Mouse (Mus musculus) CH12F3 (cell line): ENCODE measurements around the gene Kazald1.
"Not testable (repeated sequence)": the region's sequence is repeated elsewhere in the genome, so short reads cannot be mapped to it uniquely, and the experiment has no call there.

Source experiments
- in situ Hi-C: fragments of 300-500 bp; cut with MboI; formaldehyde crosslinking; loops from 2 replicates; pipeline ENCODE4 v1.14.3; 2020; ENCODE audit warnings: low sequenced_read_pairs

Gene Kazald1

GRCm38 (mm10) chr19:45074580-45075322, at the start of gene Kazald1:
Gene Kazald1 (plus strand): TSS chr19:45075241.
- in situ Hi-C loops = no loop called here

- in situ Hi-C loops = no loop called here
Observed at GRCm38 (mm10) chr19:45025937-45026568, 49.0 kb upstream of the Kazald1 start.

DNA sequence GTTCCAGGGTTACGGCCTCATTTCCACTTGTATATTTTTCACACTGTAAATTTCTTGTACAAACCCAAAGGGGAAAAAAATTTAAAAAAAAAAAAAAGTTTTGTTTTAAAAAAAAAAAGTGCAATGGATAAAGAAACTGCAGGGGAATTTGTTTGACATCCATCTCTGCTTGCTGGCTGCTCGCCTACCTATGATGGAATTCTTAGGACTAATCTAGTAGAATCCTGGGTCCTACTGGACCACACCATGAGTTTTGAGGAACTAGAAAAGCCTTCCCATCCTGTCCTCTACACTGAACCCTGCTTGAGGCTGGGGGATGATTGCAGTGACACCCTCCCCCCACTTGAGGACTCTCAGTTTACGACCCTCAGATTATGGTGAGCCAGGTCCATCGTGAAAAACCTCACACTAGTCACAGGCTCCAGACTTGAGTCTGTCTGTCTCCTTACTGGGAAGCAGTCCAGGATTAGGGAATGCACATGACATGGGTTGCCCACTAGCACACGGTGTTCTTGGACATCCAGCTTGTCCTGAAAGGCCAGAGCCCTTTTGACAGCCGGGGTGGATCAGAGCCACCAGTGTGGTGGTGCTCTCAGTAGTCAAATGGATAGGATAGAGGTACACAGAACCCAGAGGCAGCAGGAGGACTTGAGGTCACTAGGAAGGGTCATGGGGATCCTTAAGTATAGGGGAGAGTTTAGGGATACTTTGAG, 47.9 kb upstream of the Kazald1 start:
- in situ Hi-C loops = no loop called here

DNA sequence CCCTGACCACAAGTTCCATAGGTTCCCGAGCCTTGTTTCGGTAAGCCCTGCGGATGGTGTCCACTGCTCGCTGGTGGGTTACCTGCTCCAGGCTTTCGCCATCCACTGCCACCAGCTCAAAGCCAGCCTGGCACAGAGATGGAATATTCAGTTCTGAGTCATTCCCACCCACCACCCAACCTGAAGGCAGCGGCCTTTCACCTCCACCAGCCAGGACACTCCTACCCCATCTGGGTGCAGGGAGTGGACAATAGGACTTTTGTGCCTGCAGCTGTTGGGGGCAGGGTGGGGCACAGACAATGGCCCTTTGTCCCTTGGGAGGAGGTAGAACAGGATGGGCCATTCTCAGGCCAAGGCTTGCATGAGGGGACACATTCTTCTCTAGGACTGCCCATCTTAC, 47.2 kb upstream of the Kazald1 start:
- in situ Hi-C loops = no loop called here

GRCm38 (mm10) chr19:45028746-45029145, 46.3 kb upstream of the Kazald1 start:
- in situ Hi-C loops = no loop called here

DNA sequence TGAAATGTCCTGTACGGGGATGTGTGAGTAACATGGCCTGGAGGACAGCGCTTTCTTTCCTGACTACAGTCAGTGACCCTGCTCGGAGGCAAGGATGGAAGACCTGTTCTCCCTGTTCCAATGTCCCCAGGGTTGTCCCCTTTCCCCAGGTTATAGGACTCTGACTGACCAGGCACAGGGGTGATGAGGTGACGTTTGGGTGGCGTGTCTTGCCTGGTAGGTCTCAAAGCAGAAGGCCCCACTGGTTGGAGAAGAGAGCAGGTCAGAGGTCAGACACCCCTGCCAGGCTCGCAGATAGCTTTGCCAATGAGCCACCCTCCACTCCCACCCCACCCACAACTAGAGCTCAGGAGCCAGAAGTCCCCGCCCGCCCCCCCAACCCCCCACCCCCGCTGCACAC, 45.5 kb upstream of the Kazald1 start:
- in situ Hi-C loops = no loop called here

- in situ Hi-C loops = no loop called here
Observed at GRCm38 (mm10) chr19:45030111-45030510, 44.9 kb upstream of the Kazald1 start.

- in situ Hi-C loops = no loop called here
Observed at GRCm38 (mm10) chr19:45030746-45031693, 44.0 kb upstream of the Kazald1 start.

- in situ Hi-C loops = no loop called here
Observed at GRCm38 (mm10) chr19:45031780-45032179, 43.3 kb upstream of the Kazald1 start.

DNA sequence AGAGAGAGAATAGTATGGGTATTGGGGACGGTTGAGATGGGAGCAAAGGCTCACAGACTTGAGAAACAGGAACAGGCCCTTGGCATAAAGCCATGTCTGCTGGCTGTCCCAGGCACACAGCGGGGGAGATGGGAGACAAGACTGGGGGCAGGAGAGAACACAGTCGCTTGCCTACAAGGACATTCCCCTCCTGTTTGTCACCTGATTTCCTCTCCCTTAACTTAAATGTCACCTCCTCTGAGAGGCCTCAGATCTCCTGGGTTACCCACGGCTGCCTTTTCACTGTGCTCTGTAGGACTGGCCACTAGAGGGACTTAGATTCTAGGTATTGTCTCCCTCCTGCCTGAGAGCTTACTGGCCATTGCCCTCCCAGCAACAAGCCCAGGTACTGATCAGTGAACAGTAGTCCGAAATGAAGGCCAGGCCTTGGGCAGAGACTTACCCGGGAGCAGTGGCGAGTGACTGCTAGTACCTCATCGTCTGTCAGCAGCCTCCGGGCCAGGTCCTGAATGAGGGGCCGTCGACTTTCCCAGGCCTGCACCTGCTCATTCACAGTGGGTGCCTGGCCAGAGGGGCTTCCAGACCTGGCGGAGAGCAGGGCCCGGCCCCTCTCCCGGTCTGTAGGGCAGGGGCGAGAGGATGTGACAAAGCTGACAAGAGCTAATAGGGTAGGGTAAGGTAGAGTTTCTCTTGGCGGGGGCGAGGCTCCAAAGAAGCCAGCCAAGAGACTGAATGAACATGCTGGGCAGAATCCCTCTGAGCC, 42.3 kb upstream of the Kazald1 start:
- in situ Hi-C loops = no loop called here

DNA sequence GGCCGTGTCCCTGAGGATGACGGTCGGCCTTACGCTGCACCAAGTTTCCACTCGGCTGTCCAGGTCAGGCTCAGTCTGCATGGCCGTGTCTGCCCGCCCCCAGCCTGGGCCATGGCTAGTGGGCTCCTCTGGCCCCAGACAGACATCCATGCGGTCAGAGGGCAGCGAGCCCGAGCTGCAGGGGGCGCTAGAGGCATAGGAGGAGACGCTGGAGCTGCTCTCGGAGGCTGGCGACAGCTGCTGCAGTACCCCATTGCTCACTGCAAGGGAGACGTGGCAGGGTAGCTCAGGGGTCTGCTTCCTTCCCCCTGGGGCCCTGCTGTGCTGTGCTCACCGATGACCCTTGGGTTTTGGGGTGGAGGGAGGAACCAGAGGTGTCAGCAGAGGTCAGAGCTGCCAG, 38.2 kb upstream of the Kazald1 start:
- in situ Hi-C loops = no loop called here

DNA sequence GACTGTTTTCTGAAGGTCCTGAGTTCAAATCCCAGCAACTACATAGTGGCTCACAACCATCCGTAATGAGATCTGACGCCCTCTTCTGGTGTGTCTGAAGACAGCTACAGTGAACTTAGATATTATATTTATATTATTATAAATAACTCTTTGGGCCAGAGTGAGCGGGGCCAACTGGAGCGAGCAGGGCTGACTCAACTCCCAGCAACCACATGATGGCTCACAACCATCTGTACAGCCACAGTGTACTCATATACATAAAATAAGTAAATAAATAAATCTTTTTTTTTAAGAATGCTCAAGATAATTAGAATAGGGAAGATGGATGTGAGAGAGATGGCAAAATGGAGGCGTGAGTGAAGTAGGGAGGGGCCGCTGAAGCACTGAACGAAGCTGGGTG, 36.8 kb upstream of the Kazald1 start:
- in situ Hi-C loops = not testable (repeated sequence)

DNA sequence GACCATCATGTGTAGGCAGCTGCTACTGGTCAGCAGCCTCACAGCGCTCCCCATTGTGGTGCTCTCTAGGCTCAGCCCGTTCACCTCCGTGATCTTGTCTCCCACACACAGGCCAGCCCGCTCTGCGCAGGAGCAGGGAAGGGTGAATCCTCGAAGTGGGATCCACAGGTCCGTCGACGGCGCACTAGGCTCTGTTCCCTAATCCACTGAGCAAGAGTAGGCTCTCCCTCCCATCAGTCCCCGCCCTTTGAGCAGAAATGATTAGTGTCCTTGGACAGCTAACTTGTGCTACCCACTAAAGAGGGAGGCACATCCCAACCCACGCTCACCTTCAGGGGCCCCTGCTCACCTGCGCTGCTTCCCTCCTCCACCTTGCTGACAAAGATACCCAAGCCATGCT, 34.8 kb upstream of the Kazald1 start:
- in situ Hi-C loops = no loop called here

- in situ Hi-C loops = no loop called here
Observed at GRCm38 (mm10) chr19:45044389-45044927, 30.6 kb upstream of the Kazald1 start.

DNA sequence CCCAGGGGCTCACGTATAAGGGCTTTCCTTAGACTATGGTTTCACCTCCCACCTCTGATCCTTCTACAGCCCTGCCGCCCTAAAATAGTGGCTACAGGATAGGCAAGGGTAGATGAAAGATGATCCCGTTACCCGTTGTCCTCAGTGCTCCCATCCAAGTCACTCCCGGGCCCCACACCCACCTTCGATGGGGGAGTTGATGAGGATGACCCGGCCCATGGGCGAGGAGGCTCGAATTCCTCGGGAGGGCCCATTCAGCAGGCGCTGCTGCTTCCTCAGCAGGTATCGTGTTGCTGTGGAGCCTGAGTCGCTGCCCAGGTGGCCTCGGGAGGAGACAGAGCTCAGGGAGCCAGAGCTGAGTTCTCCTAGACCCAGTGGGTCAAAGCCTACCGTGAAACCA, 29.8 kb upstream of the Kazald1 start:
- in situ Hi-C loops = no loop called here

DNA sequence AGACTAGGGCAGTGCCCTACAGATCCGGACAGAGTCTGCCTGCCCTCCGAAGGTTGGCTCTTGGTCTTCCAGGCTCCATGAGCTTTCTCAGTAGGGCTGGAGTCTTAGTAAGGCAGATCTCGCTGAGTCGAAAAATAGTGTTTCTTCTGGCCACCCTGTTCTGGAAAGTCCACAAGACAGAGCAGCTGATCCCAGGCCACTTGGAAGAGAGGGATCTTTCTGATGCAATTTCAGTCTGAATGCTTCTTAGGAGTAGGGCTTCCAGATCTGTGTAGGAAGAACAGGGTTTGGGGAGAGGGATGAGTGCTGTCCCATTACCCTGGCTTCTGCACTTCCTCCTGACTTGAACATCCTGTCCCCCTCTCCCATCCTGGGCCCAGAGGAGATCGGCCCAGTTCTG, 29.4 kb upstream of the Kazald1 start, which contains the start of gene Pdzd7:
TSS of gene Pdzd7 (minus strand) at position 67 of the 400 bp plus-strand sequence.
- in situ Hi-C loops = no loop called here

DNA sequence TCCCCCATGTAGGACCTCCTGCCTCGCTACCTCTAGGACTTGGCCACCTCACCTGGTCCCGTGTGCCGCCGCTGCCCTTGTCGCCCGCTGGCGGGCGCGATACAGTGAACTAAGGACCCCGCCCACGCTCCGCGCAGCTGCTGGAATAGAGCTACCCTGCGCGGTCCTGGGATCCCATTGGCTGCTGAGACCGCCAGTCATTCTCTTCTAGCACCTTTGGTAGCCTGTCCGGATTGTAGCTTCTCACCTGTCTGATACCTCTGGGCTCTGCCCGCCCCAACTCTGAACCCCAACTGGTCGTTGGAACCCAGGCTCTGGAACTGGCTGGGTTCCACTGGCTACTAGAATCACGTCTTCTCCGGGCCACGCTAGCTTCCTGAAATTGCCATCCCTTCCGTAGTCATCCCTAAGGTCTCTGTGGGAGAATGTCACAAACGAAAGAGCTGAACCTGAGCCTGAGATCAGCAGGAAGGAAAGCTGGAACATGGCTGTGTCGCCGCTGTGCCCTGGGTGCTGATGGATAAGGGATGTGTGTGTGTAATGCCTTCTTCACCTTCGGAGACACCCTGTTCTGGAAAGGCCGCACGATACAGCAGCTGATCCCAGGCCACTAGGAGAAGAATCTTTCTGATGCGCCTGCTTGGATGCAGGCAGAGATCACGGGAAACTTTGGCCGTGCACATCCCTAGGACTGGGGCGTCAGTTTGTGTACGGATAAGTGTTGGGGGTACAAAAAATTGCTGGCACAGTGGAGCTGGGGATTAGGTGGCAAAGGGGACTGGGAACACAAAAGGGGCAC, 28.3 kb upstream of the Kazald1 start:
- in situ Hi-C loops = no loop called here

- in situ Hi-C loops = no loop called here
Observed at GRCm38 (mm10) chr19:45047417-45047934, 27.6 kb upstream of the Kazald1 start, which contains the start of gene Sfxn3. Gene Sfxn3 (plus strand): TSS chr19:45047503.
